Mouse (Mus musculus): Measurements from ENCODE around the gene Pax8. TPM values are rescaled to one million over a fixed set of nuclear protein-coding genes. Genes with fewer than 3 reads are reported as not detected.

Gene Pax8
- polyA plus RNA-seq, 1 experiment from 2014 or later: 0.22 TPM

DNA sequence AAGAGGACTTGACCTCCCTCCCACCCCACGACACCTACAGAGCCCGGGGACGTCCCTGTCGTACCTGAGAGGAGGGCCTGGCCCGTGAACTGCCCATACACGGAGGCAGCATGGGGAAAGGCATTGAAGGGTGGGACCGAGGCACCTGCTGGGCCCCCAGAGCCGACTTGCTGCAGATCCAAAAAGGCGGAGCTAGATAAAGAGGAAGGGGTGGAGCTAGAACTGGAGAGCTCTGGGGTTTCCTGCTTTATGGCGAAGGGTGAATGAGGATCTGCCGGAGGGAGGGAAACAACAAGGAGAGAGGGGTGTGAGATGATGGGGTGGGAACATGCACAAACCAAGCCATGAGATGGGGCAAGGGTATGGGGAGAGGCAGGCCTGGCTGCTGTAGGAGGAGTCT lies 39.7 kb downstream of the Pax8 start:
- Histone ChIP-seq H3K4me3 (ENCODE audit: low read depth, low read length) (no peak overlapping the region), H3K36me3 (ENCODE audit: control insufficient read depth, insufficient read depth, low read length) (no peaks in the 10 kb centered on the region), H3K9ac (ENCODE audit: low read length) (no peak overlapping the region), H3K9me3 (ENCODE audit: control insufficient read depth, low read length) (no peaks in the 10 kb centered on the region), H3K4me2 (ENCODE audit: low read length) (no peak overlapping the region), H3K27me3 (replicated peaks; ENCODE audit: control insufficient read depth, insufficient read depth, low read length) (no peaks in the 10 kb centered on the region), H3K4me1 (replicated peaks; ENCODE audit: control insufficient read depth, insufficient read depth, low read length) (no peaks in the 10 kb centered on the region), H3K27ac (ENCODE audit: low read depth) (no peak overlapping the region)
- 76% methylated on average over 11 of the region's 11 CpGs for WGBS
- DNase-seq (ENCODE audit: low spot score) (no peak), ATAC-seq (replicated peaks; ENCODE audit: low FRiP score, low TSS enrichment, low read depth) (no peak)

DNA sequence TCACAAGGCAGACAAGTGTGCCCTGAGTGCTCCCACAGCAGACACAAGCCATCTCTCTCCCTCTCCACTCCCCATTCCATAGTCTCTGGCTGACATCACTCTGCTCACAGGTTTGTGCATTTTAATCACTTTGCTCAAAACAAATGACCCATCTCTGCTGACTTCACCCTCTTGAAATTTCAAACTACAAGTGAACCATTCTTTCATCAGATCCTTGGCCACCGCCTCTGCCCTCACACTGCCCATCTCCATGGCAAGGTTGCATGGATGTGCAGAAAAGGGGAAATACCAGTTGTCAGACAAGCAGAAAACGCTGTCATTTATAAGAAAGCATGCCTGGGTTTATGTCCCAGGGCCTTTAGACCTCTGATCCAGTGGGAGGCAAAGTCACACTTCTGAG lies 40.7 kb downstream of the Pax8 start:
- no peak for ATAC-seq (replicated peaks; ENCODE audit: low FRiP score, low TSS enrichment, low read depth)
- Histone ChIP-seq H3K27me3 (replicated peaks; ENCODE audit: control insufficient read depth, insufficient read depth, low read length) (no peaks in the 10 kb centered on the region), H3K36me3 (ENCODE audit: control insufficient read depth, insufficient read depth, low read length) (no peaks in the 10 kb centered on the region)

DNA sequence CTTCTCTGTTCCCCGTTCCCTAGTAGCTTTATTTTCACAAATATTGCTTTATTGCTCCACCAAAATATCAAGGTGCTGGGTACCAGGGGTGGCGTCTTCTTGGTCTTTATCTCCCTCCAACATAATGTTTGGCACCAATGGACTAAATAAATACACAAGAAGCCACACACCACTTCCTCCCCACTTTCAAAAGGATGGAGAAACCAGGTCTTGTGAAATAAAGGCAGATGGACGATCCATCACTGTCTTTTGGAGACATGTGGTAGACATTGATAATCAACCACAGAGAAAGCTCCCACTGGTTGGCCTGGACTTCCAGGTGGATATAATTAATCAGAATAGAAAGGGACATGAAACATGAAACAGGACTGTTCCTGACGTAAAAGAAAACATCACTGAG lies 45.6 kb downstream of the Pax8 start:
- ATAC-seq (replicated peaks; ENCODE audit: low FRiP score, low TSS enrichment, low read depth) (no peak), DNase-seq (ENCODE audit: low spot score) (no peak)
- no peak overlapping the region for H3K9ac ChIP-seq (ENCODE audit: low read length)
- WGBS: 84% methylated on average over 4 of the region's 4 CpGs
- H3K4me2 ChIP-seq (ENCODE audit: low read length): no peak overlapping the region
- H3K4me3 ChIP-seq (ENCODE audit: low read depth, low read length): no peak overlapping the region
- H3K36me3 ChIP-seq (ENCODE audit: control insufficient read depth, insufficient read depth, low read length): no peaks in the 10 kb centered on the region
- no peak overlapping the region for H3K27ac ChIP-seq (ENCODE audit: low read depth)
- H3K4me1 ChIP-seq (replicated peaks; ENCODE audit: control insufficient read depth, insufficient read depth, low read length): no peaks in the 10 kb centered on the region
- H3K27me3 ChIP-seq (replicated peaks; ENCODE audit: control insufficient read depth, insufficient read depth, low read length): no peaks in the 10 kb centered on the region
- no peaks in the 10 kb centered on the region for H3K9me3 ChIP-seq (ENCODE audit: control insufficient read depth, low read length)

More for the DNA sequence above, 40.7 kb downstream of the Pax8 start:
- 74% methylated on average over 2 of the region's 2 CpGs for WGBS
- H3K9me3 ChIP-seq (ENCODE audit: control insufficient read depth, low read length): no peaks in the 10 kb centered on the region
- no peak overlapping the region for H3K4me2 ChIP-seq (ENCODE audit: low read length)
- no peak overlapping the region for H3K9ac ChIP-seq (ENCODE audit: low read length)
- no peaks in the 10 kb centered on the region for H3K4me1 ChIP-seq (replicated peaks; ENCODE audit: control insufficient read depth, insufficient read depth, low read length)
- DNase-seq (ENCODE audit: low spot score): no peak
- no peak overlapping the region for H3K4me3 ChIP-seq (ENCODE audit: low read depth, low read length)
- no peak overlapping the region for H3K27ac ChIP-seq (ENCODE audit: low read depth)

DNA sequence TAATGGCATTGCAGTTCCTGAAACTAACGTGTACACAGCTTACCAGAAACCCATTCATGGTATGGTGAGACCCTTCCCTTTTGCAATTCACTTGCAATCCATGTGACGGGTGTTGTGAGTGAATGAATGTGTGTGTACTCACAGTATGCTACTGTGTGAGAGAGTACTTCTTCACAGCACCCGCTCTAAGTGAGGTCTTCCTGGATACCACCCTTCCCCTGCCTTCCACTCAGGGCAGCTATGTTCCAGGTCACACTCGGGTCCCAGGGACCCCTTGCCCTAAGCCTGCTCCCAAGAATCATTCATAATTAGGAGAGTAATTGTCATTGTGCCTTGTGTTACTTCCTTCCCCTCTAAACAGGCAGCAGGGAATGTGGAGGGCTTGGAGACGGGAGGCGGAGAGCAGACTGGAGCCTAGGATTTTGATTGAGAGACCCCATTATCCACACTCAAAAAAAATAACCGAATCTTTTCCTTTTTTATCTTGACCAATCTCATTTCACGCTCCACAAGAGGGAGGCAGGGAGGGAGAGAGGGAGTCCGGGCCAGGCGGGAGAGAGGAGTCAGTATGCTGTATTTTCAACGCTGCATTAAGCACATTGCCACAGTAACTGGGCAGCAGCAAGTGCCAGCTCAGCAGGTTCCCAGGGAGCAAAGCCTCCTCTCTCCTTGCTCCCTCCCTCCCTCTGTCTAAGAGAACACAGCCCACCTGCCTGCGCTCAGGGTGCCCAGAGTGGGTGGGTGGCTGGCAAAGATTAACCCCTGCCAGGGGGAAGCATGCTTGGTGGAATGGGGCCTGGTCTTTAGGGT lies 47.3 kb downstream of the Pax8 start:
- 52% methylated on average over 12 of the region's 12 CpGs for WGBS
- ATAC-seq (replicated peaks; ENCODE audit: low FRiP score, low TSS enrichment, low read depth): no peak; the same call in 1 of the 2 replicates

DNA sequence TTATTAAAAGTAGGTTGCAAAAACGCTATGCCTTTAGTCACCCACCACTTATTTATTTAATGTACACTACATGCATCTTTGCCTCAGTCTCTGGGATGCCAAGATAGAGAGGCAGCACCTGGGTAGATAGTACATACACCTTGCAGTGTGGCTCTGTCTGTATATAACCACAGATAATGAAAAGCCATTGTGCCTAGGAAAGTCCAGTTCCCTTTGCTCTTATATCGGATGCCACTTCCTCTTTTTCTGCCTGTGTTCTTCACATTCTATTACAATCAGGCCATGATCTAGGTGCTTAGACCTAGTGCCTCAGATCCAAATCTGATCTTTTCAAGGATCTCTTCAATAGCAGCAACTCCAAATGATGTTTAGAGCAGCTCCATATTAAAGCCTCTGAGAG lies 49.8 kb downstream of the Pax8 start:
- Histone ChIP-seq H3K9ac (ENCODE audit: low read length) (no peak overlapping the region), H3K4me2 (ENCODE audit: low read length) (no peak overlapping the region), H3K4me1 (replicated peaks; ENCODE audit: control insufficient read depth, insufficient read depth, low read length) (0 out of 2 replicates have a peak, but pooled peaks cover 3% of the 10 kb centered on the region), H3K9me3 (ENCODE audit: control insufficient read depth, low read length) (no peaks in the 10 kb centered on the region), H3K4me3 (ENCODE audit: low read depth, low read length) (no peak overlapping the region), H3K27ac (ENCODE audit: low read depth) (0 out of 2 replicates have a peak overlapping the region, but pooled peaks have one; percentile 59), H3K36me3 (ENCODE audit: control insufficient read depth, insufficient read depth, low read length) (no peaks in the 10 kb centered on the region), H3K27me3 (replicated peaks; ENCODE audit: control insufficient read depth, insufficient read depth, low read length) (no peaks in the 10 kb centered on the region)
- 83% methylated on average over 2 of the region's 2 CpGs for WGBS
- no peak for ATAC-seq (replicated peaks; ENCODE audit: low FRiP score, low TSS enrichment, low read depth)
- no peak for DNase-seq (ENCODE audit: low spot score)

More for the DNA sequence above, 47.3 kb downstream of the Pax8 start:
- no peaks in the 10 kb centered on the region for H3K36me3 ChIP-seq (ENCODE audit: control insufficient read depth, insufficient read depth, low read length)
- H3K27ac ChIP-seq (ENCODE audit: low read depth): no peak overlapping the region
- H3K4me2 ChIP-seq (ENCODE audit: low read length): no peak overlapping the region
- H3K4me3 ChIP-seq (ENCODE audit: low read depth, low read length): no peak overlapping the region
- H3K9ac ChIP-seq (ENCODE audit: low read length): no peak overlapping the region
- no peaks in the 10 kb centered on the region for H3K4me1 ChIP-seq (replicated peaks; ENCODE audit: control insufficient read depth, insufficient read depth, low read length)
- H3K27me3 ChIP-seq (replicated peaks; ENCODE audit: control insufficient read depth, insufficient read depth, low read length): no peaks in the 10 kb centered on the region
- H3K9me3 ChIP-seq (ENCODE audit: control insufficient read depth, low read length): no peaks in the 10 kb centered on the region
- DNase-seq (ENCODE audit: low spot score): no peak

DNA sequence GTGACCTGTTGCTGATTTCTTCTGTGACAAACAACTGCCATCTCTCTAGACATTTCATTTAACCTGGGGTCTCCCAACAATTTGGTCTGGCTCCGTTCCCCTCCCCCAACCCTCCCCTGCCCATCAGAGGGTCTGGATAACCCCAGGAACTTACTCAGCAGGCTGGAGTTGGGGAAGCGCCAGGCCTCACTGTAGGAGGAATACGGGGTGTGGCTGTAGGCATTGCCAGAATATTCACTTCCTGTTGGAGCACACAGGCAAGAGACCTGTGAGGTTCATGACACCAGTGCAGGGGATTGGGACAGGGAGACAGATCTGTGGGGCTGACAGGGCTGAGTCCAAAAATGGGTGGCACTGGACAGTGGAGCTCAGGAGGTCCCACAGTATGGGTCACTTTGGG lies 52.6 kb downstream of the Pax8 start:
- Histone ChIP-seq H3K9me3 (ENCODE audit: control insufficient read depth, low read length) (no peaks in the 10 kb centered on the region), H3K4me2 (ENCODE audit: low read length) (no peak overlapping the region), H3K27me3 (replicated peaks; ENCODE audit: control insufficient read depth, insufficient read depth, low read length) (no peaks in the 10 kb centered on the region), H3K4me3 (ENCODE audit: low read depth, low read length) (no peak overlapping the region), H3K9ac (ENCODE audit: low read length) (no peak overlapping the region), H3K27ac (ENCODE audit: low read depth) (no peak overlapping the region), H3K4me1 (replicated peaks; ENCODE audit: control insufficient read depth, insufficient read depth, low read length) (0 out of 2 replicates have a peak, but pooled peaks cover 3% of the 10 kb centered on the region), H3K36me3 (ENCODE audit: control insufficient read depth, insufficient read depth, low read length) (no peaks in the 10 kb centered on the region)
- ATAC-seq (replicated peaks; ENCODE audit: low FRiP score, low TSS enrichment, low read depth) (no peak), DNase-seq (ENCODE audit: low spot score) (no peak)
- 56% methylated on average over 3 of the region's 3 CpGs for WGBS

DNA sequence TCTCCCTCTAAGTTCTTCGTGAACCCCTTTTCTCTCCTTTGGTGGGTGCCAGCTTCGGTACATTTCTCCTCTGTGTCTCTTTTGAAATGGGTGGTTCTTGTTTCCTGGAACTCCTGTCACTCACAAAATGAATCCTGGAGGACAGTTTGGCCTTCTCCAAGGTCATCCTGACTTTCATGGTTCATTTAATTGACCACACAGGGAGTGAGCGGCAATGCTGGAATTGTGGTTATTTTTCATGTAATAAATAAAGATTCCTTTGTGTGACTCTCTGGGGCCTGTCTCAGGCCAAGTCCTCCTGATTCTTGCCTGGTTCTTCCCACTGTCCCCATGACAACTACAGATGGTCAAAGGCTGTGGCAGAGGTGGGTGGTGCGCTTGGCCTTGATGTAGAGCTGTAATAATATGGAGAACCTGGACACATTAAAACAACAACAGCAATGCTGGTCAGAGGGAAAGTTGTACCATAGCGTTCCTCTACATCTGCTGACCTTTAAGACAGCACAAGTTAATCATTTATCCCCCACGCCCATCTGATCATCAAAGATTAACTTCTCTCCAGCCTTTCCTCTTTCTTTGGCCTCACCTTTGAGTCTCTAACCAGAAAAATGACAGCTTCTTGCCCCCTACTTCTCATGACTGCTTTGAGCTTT lies 54.1 kb downstream of the Pax8 start:
- peak; percentile 50; the same call in 1 of the 2 replicates for ATAC-seq (replicated peaks; ENCODE audit: low FRiP score, low TSS enrichment, low read depth)
- Histone ChIP-seq H3K4me2 (ENCODE audit: low read length) (no peak overlapping the region), H3K27me3 (replicated peaks; ENCODE audit: control insufficient read depth, insufficient read depth, low read length) (no peaks in the 10 kb centered on the region), H3K9ac (ENCODE audit: low read length) (no peak overlapping the region), H3K4me1 (replicated peaks; ENCODE audit: control insufficient read depth, insufficient read depth, low read length) (peaks cover 7% of the 10 kb centered on the region; the same call in 1 of the 2 replicates), H3K4me3 (ENCODE audit: low read depth, low read length) (no peak overlapping the region), H3K9me3 (ENCODE audit: control insufficient read depth, low read length) (no peaks in the 10 kb centered on the region), H3K27ac (ENCODE audit: low read depth) (no peak overlapping the region), H3K36me3 (ENCODE audit: control insufficient read depth, insufficient read depth, low read length) (no peaks in the 10 kb centered on the region)
- WGBS: 88% methylated on average over 6 of the region's 6 CpGs
- no peak for DNase-seq (ENCODE audit: low spot score)

DNA sequence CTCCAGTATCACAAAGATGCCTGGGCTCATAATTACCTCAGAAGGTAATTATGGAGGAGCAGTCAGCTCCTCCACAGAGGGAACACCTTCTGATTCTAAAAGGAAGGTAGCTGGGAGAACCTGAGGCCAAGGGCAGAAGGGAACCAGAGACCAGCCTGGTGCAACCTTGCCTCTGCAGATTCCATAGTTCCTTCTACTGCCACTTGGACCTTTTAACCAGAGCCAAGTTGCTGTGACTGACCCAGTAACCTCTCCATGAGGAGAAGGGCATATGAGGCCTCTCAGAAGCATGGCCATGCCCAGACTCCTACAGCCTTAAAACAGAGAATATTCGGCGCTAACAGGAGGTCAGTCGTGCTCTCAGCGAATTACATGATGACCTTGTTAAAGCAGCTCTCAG lies 57.8 kb downstream of the Pax8 start:
- Histone ChIP-seq H3K36me3 (ENCODE audit: control insufficient read depth, insufficient read depth, low read length) (no peaks in the 10 kb centered on the region), H3K4me1 (replicated peaks; ENCODE audit: control insufficient read depth, insufficient read depth, low read length) (peaks cover 9% of the 10 kb centered on the region; the same call in 1 of the 2 replicates), H3K27ac (ENCODE audit: low read depth) (no peak overlapping the region), H3K4me2 (ENCODE audit: low read length) (no peak overlapping the region), H3K27me3 (replicated peaks; ENCODE audit: control insufficient read depth, insufficient read depth, low read length) (no peaks in the 10 kb centered on the region), H3K4me3 (ENCODE audit: low read depth, low read length) (no peak overlapping the region), H3K9me3 (ENCODE audit: control insufficient read depth, low read length) (no peaks in the 10 kb centered on the region), H3K9ac (ENCODE audit: low read length) (no peak overlapping the region)
- 88% methylated on average over 4 of the region's 4 CpGs for WGBS
- ATAC-seq (replicated peaks; ENCODE audit: low FRiP score, low TSS enrichment, low read depth) (no peak), DNase-seq (ENCODE audit: low spot score) (no peak)

Measured in intestine, embryonic 14.5 days (tissue).